Mouse (Mus musculus) c-Kit-negative CD71-positive TER-119-positive erythroid progenitor cells, embryonic 14.5 days (primary cell): ENCODE data around the gene Cdh12.

Source experiments
- DNase-seq: peaks from one replicate; pipeline ENCODE4 v3.0.0-alpha.2; 2013; ENCODE audit warnings: low read depth, low spot score

Cdh12 gene

DNA sequence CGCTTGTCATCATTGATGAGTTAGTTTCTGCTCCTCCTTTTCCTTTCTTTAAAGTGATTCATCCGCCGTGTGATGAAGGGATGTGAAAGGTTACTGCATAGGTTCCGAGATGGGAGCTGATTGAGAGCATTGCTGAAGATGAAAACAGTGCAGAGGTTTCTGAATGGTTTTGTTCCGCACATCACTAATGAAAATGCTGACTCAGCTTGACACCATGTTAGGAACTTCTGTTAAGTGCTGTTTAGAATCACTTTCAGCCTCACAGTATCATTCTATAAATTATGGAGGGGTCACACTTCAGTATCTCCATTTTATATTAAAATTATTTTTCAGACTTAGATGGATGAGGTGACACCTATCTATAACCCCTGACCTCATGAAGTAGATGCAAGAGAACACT lies 247.2 kb downstream of the Cdh12 start:
- DNase-seq = no peak

DNA sequence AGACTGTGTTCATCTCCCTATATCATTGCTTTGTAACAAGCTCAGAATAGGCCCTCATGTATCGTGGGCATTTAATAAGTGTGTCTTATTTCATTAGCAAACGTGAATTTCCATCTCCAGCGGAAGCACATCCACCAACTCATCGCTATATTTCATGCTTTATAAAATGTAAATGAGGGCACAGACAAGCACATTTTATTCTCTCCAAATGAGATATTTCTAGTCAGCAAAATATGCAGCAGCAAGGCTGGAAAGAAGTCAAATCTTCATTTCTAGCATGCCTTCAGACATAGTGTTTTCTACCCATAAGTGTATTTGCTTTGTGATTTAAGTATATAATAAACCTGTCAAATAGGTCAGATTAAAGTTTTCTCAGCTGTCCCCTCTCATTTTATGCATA lies 262.8 kb downstream of the Cdh12 start:
- no peak for DNase-seq

GRCm38 (mm10) chr15:20772289-20772688 lies 323.2 kb downstream of the Cdh12 start:
- no peak for DNase-seq

GRCm38 (mm10) chr15:20773423-20773822 lies 324.4 kb downstream of the Cdh12 start:
- no peak for DNase-seq

GRCm38 (mm10) chr15:20796999-20797398 lies 347.9 kb downstream of the Cdh12 start:
- no peak for DNase-seq

GRCm38 (mm10) chr15:20798541-20798940 lies 349.5 kb downstream of the Cdh12 start:
- DNase-seq = no peak

DNA sequence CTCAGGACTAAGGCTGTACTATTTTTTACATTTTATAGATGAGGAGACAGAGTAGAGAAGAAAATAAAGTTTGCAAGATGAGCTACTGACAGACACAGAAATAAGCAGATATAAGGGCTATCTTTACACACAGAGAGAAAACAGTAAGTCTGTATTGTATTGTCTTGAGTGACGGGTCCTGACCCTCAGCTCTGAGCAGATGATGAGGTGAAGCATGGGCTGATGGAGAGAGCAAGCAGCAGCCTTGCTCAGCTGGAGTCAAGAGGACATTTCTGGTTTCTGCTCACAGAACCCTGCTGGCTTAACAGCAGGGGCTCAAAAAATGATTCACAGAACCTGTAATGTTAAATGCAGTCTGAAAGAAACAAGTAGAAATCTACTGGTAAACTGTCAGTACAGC lies 386.8 kb downstream of the Cdh12 start:
- DNase-seq = no peak

- no peak for DNase-seq
These were observed 387.9 kb downstream of the Cdh12 start for GRCm38 (mm10) chr15:20836991-20837390.

DNA sequence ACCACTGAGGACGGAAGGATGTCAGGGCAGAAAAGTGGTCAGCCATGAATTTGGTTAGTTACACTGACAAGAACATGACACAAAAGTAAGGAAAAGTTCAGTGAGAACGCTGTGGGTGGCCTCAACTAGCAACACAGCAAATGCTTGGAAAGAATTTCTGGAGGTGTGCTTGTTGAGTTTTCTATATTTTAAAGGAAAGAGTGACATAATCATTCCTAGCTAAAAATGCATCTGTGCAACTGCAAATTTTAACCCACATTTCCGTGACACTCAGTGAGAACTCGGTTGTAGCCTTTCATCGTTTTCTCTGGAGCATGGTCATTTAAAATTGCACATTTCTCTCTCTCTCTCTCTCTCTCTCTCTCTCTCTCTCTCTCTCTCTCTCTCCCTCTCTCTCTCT lies 392.4 kb downstream of the Cdh12 start:
- DNase-seq = no peak

DNA sequence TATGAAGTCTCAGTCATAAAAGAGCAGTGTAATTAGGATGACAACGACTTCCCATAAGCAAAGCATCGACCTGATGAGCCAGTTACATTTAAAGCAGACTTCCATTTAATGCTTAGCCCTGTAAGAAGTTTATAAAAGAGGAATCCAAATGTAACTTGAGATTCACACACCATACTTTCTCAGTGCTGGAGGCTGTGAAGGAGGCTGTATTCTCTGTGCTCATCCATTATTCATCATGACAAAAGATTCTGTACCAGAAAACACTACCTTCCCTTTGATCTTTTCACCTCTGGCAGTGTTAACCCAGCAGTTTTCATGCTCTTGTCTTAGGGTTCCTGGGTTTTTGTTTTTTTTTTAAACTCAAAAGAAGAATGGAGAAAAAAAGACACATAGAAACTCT lies 414.0 kb downstream of the Cdh12 start:
- DNase-seq = no peak

DNA sequence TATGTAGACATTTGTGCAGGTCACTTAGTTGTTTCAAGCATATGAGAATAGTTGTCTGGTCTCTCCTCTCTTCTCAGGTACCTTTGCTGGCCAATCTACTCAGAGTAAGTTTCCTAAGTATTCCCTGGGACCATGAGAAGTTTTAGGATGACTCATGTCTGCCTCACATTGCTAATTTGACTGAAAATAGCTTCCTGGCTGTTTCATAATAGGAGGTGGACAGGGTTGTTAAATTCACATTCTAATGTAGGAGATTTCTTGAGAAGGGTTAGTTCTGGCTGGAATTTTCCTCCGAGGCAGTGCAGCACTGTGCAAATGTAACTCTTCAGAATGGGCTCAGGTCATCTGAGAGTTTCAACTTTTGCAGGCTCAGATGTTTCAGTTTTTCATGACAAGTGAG lies 423.5 kb downstream of the Cdh12 start:
- DNase-seq = no peak

DNA sequence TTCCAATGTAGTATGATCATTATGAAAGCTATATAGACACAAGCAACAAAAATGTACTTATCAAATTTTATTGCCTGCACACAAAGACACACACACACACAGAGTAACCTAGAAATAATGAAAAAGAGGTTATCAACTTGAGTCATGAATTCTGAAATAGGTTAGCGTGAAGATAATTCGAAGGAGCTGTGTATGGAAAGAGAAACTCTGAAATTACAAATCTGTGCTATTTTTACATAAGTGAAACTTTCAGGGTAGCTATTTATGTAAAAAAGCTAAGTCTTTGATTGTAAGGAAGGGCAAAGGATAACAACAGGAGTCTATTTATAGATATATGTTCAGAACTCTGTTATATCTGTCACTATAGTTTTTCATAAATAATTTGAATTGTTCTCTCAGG lies 427.9 kb downstream of the Cdh12 start:
- DNase-seq = no peak

- DNase-seq = no peak
These were observed 444.4 kb downstream of the Cdh12 start for GRCm38 (mm10) chr15:20893471-20893870.

DNA sequence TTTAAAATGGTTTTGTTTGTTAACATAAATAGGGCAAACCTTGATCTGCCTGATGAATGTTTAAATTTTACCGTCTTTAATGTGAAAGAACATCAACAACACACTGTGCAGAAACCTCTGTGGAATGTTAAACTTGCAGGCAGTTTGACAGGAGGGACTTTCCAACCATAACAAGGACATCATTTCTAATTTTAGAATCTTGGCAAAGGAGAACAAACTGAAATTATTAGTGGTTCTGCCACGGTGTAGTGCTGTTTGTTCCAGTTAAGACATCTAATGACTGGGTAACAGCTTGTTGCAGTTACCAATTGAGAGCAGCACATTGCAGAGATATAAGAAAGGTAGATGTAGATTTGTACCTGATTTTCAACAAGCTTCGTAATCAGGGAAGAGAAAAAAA lies 453.5 kb downstream of the Cdh12 start:
- no peak for DNase-seq

GRCm38 (mm10) chr15:20928221-20928620 lies 479.2 kb downstream of the Cdh12 start:
- no peak for DNase-seq

DNA sequence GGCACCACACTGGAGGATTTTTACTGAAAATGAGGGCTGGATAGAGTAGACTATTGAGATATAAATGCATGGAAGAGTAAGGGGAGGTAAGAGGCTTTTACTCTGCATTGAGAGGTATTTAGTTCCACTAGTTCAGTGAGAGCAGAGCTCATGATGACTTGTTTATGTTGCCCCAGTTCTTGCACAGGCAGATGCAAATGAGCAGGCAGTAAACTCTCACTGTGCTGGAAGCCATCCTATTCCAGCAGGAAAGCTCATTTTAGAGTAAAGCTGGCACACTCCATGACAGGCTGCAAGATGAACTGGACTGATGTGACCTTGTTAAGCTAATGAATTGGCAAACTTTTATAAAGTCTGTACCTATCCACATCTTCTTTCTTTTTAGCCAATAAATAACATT lies 494.9 kb downstream of the Cdh12 start:
- no peak for DNase-seq

DNA sequence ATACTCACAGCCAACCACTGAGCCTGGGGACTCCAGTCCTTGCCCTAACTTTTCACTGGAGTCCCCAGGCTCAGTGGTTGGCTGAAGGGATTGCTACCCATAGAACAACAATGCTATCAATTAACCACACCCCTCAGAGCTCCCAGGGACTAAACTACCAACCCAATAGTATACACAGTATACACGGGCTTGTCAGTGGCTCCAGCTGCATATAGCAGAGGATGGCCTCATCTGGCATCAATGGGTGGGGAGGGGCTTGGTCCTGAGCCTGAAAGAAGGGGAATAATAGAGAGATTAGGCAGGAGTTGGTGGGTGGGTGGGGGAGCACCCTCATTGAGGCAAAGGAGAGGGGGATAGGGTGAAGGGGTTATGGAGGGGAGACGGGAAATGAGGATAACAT lies 518.4 kb downstream of the Cdh12 start:
- DNase-seq = no peak

DNA sequence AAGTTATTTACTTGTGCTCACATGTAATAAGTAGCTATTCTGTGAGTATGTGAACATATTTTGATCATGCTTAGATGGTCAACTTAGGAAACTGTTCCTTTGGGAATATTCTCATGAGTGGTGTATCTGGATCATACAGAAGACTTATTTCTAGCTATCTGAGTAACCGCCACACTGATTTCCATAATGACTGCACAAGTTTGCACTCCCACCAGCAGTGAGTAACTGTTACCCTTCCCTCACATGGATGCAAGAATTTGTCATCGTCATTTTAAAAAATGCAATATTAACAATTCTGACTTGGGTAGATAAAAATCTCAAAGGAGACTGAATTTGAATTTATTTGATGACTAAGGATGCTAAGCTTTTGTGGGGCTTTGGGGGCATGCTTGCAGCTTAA lies 522.0 kb downstream of the Cdh12 start:
- no peak for DNase-seq

- DNase-seq = no peak
These were observed 551.5 kb downstream of the Cdh12 start for GRCm38 (mm10) chr15:21000541-21000940.

GRCm38 (mm10) chr15:21007931-21008330 lies 558.9 kb downstream of the Cdh12 start:
- no peak for DNase-seq

GRCm38 (mm10) chr15:21008487-21008886 lies 559.4 kb downstream of the Cdh12 start:
- DNase-seq = no peak

- DNase-seq = no peak
These were observed 559.9 kb downstream of the Cdh12 start for GRCm38 (mm10) chr15:21008969-21009368.

- no peak for DNase-seq
These were observed 614.6 kb downstream of the Cdh12 start for GRCm38 (mm10) chr15:21063683-21064082.

GRCm38 (mm10) chr15:21069264-21069663 lies 620.2 kb downstream of the Cdh12 start:
- no peak for DNase-seq

GRCm38 (mm10) chr15:21092824-21093223 lies 643.8 kb downstream of the Cdh12 start:
- DNase-seq = no peak
